Mouse (Mus musculus) adrenal gland, postnatal 25 days (tissue): ENCODE measurements at regions not wholly inside any gene's neighbourhood (a gene's known extent, or its start where the extent isn't known, plus 50 kb on each side); places are given as distances from the start of the nearest gene placed in this dataset.

Source experiments
- DNase-seq: peaks from one replicate; pipeline ENCODE4 v3.0.0; 2021; ENCODE audit warnings: mixed read lengths

GRCm38 (mm10) chr13:46116576-46116975, 151.8 kb upstream of the Atxn1 start:
- no peak for DNase-seq

GRCm38 (mm10) chr13:46104971-46105370, 140.2 kb upstream of the Atxn1 start:
- DNase-seq: no peak

GRCm38 (mm10) chr13:46098621-46099020, 133.8 kb upstream of the Atxn1 start:
- no peak for DNase-seq

GRCm38 (mm10) chr13:46098131-46098530, 133.3 kb upstream of the Atxn1 start:
- DNase-seq: no peak

GRCm38 (mm10) chr13:46096968-46097367, 132.2 kb upstream of the Atxn1 start:
- no peak for DNase-seq

GRCm38 (mm10) chr13:46096416-46096815, 131.6 kb upstream of the Atxn1 start:
- DNase-seq: no peak

GRCm38 (mm10) chr13:46092787-46093186, 128.0 kb upstream of the Atxn1 start:
- DNase-seq: no peak

- no peak for DNase-seq
Observed at GRCm38 (mm10) chr13:46091109-46091508, 126.3 kb upstream of the Atxn1 start.

- no peak for DNase-seq
Observed at GRCm38 (mm10) chr13:46088237-46088636, 123.4 kb upstream of the Atxn1 start.

GRCm38 (mm10) chr13:46087663-46088062, 122.9 kb upstream of the Atxn1 start:
- no peak for DNase-seq

GRCm38 (mm10) chr13:46076879-46077278, 112.1 kb upstream of the Atxn1 start:
- DNase-seq: no peak

GRCm38 (mm10) chr13:46071670-46072069, 106.9 kb upstream of the Atxn1 start:
- no peak for DNase-seq

- DNase-seq: no peak
Observed at GRCm38 (mm10) chr13:46069571-46069970, 104.8 kb upstream of the Atxn1 start.

GRCm38 (mm10) chr13:46062758-46063157, 98.0 kb upstream of the Atxn1 start:
- DNase-seq: no peak

- DNase-seq: no peak
Observed at GRCm38 (mm10) chr13:46059870-46060269, 95.1 kb upstream of the Atxn1 start.

- no peak for DNase-seq
Observed at GRCm38 (mm10) chr13:46058862-46059261, 94.1 kb upstream of the Atxn1 start.

- DNase-seq: no peak
Observed at GRCm38 (mm10) chr13:46058341-46058740, 93.5 kb upstream of the Atxn1 start.

- no peak for DNase-seq
Observed at GRCm38 (mm10) chr13:46055410-46055809, 90.6 kb upstream of the Atxn1 start.

- DNase-seq: peak; percentile 55
Observed at GRCm38 (mm10) chr13:46043568-46043967, 78.8 kb upstream of the Atxn1 start.

- DNase-seq: no peak
Observed at GRCm38 (mm10) chr13:46043016-46043415, 78.2 kb upstream of the Atxn1 start.

GRCm38 (mm10) chr13:46042224-46042623, 77.4 kb upstream of the Atxn1 start:
- DNase-seq: no peak

GRCm38 (mm10) chr13:46041475-46041874, 76.7 kb upstream of the Atxn1 start:
- DNase-seq: no peak

GRCm38 (mm10) chr13:46040062-46040461, 75.3 kb upstream of the Atxn1 start:
- no peak for DNase-seq

GRCm38 (mm10) chr13:46038441-46039331, 73.9 kb upstream of the Atxn1 start:
- no peak for DNase-seq
